Mouse (Mus musculus) small intestine, adult 2 months (tissue): Measurements from ENCODE around the gene G6pc.

ENCODE experiments used
- CTCF ChIP-seq: fragments of 200-500 bp; IDR thresholded peaks from 2 replicates; pipeline ENCODE4 v1.5.1; 2012; ENCODE audit warnings: low read depth, mild to moderate bottlenecking, control low read depth, inconsistent platforms, low read length, moderate library complexity, mixed read lengths; ENCODE audit not compliant: insufficient replicate concordance, insufficient read length; ENCODE audit errors: extremely low read depth
- POLR2A ChIP-seq: fragments of 200-500 bp; IDR thresholded peaks from 2 replicates; pipeline ENCODE4 v1.6.1; 2012; ENCODE audit warnings: low read depth, mild to moderate bottlenecking, control low read depth, inconsistent platforms, low read length, moderate library complexity

DNA sequence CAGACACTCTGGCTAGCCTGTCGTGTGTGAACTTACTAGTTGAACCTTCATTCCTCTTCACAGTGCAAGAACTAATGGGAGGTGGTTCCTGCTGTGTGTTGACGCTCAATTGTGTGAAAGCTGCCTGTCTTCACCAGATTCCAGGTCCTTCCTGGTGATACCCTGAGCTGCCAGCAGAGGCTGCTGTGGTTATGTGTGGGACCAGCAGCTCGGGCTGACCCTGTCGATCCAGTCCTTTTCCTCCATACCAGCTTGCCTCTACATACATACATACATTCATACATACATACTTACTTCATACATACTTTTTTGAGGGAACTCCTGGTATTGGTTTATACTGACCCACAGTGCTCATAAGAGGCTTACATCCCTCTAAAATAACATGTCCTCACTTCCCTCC, 43.8 kb upstream of the G6pc start:
- no peak for TF ChIP-seq POLR2A
- TF ChIP-seq CTCF = peak; percentile 82; the same call in 1 of the 2 replicates
